Mouse (Mus musculus): ENCODE measurements at regions not wholly inside any gene's neighbourhood (a gene's known extent, or its start where the extent isn't known, plus 50 kb on each side); places are given as distances from the start of the nearest gene placed in this dataset.

DNA sequence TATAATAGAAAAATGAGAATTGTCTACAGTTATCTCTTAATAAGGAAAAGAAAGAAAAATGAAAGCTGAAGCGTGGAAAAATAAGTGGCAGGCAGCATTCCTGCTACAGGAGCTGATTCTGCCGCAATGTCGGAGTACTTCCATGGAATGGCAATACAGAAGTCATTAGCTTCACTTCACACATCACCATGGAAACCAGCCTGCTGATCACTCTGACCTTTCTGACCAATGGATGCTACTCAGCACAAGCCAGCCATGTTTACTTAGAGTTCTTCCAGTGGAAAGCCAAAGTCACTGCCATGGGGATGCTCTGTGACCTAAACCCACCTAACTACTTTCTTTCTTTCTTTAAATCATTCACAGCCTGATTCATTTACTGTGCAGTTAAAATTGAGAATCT lies 71.6 kb upstream of the Slc35b3 start:
- H3K27me3 ChIP-seq (ENCODE audit: insufficient read depth, low read length), result no peaks in the 10 kb centered on the region
- H3K27ac ChIP-seq (ENCODE audit: low read length), result no peak overlapping the region
- no peak for ATAC-seq (ENCODE audit: low FRiP score, low TSS enrichment)
- no peaks in the 10 kb centered on the region for H3K36me3 ChIP-seq (ENCODE audit: insufficient read depth, low read length)
- 78% methylated on average over 3 of the region's 3 CpGs for WGBS
- no peak overlapping the region for H3K4me3 ChIP-seq (ENCODE audit: low read length)
- no peaks in the 10 kb centered on the region for H3K4me1 ChIP-seq (ENCODE audit: insufficient read depth, low read length)
- no peak overlapping the region for H3K4me2 ChIP-seq (replicated peaks; ENCODE audit: low read depth, low read length)
- 0 out of 2 replicates have a peak, but pooled peaks cover 3% of the 10 kb centered on the region for H3K9me3 ChIP-seq (ENCODE audit: low read length)
- H3K9ac ChIP-seq (replicated peaks; ENCODE audit: low read length), result no peak overlapping the region

DNA sequence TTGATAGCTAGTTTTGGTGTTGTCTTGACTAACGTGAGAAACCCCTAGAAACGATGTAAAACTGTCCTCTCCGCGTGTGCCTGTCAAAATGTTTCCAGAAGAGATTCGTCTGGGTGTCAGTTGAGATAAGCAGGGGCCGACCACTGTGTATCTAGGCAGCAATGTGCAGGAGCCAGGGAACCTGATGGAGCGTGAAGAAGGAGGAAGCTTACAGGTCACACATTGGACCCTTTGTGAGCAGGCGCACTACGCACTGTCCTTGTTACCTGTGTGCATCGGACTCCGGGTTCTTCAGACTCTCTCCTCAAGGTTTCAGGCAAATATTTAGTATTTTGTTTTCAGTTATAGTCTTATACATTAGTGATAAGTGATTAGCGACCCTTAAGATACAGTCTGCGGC lies 59.5 kb upstream of the Slc35b3 start:
- Histone ChIP-seq H3K9ac (replicated peaks; ENCODE audit: low read length) (no peak overlapping the region), H3K36me3 (ENCODE audit: insufficient read depth, low read length) (no peaks in the 10 kb centered on the region), H3K27ac (ENCODE audit: low read length) (no peak overlapping the region), H3K4me2 (replicated peaks; ENCODE audit: low read depth, low read length) (peak overlapping the region; percentile 13), H3K9me3 (ENCODE audit: low read length) (no peaks in the 10 kb centered on the region), H3K4me1 (ENCODE audit: insufficient read depth, low read length) (0 out of 2 replicates have a peak, but pooled peaks cover 3% of the 10 kb centered on the region), H3K4me3 (ENCODE audit: low read length) (no peak overlapping the region), H3K27me3 (ENCODE audit: insufficient read depth, low read length) (no peaks in the 10 kb centered on the region)
- WGBS, result 47% methylated on average over 13 of the region's 13 CpGs
- no peak for ATAC-seq (ENCODE audit: low FRiP score, low TSS enrichment)

DNA sequence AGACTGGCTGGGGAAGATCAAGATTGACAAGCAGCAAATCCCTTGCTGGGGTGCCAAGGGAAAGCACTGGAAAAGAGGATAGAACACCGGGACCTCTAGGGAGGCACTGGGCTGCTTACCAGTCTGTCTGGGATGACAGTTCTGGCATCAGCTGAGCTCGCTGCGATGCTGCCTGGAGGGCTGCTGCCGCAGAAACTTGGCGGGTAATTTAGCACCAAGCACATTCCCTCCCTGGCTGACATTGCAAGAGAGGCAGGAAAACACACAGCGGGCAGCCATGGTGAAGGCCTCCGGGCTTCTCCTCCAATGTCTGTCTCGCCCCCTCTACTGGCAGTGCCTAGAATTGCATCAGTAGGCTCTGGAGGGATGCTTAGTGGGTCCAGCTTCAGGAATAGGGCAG lies 51.0 kb upstream of the Slc35b3 start:
- Histone ChIP-seq H3K4me3 (ENCODE audit: low read length) (0 out of 2 replicates have a peak overlapping the region, but pooled peaks have one; percentile 15), H3K9ac (replicated peaks; ENCODE audit: low read length) (peak overlapping the region; percentile 48; the same call in 1 of the 2 replicates), H3K4me1 (ENCODE audit: insufficient read depth, low read length) (no peaks in the 10 kb centered on the region), H3K27ac (ENCODE audit: low read length) (no peak overlapping the region), H3K27me3 (ENCODE audit: insufficient read depth, low read length) (no peaks in the 10 kb centered on the region), H3K4me2 (replicated peaks; ENCODE audit: low read depth, low read length) (peak overlapping the region; percentile 42), H3K36me3 (ENCODE audit: insufficient read depth, low read length) (no peaks in the 10 kb centered on the region), H3K9me3 (ENCODE audit: low read length) (no peaks in the 10 kb centered on the region)
- ATAC-seq (ENCODE audit: low FRiP score, low TSS enrichment), result peak; percentile 86
- 2% methylated on average over 8 of the region's 8 CpGs for WGBS
